Mouse (Mus musculus) intestine, embryonic 14.5 days (tissue): ENCODE results near the gene 4931428F04Rik. TPM values are rescaled to one million over a fixed set of nuclear protein-coding genes. Genes with fewer than 3 reads are reported as not detected.
A peak's percentile ranks its signal among the peaks of the same experiment; 100 is the strongest.

ENCODE experiments used
- ATAC-seq: fragments of 200-750 bp; cut with Nextera tagmentation; replicated peaks from 2 replicates; pipeline ENCODE4 v1.8.0; 2017; ENCODE audit warnings: low read depth, moderate number of reproducible peaks, moderate TSS enrichment, moderate library complexity; ENCODE audit not compliant: low FRiP score, low TSS enrichment
- DNase-seq: peaks from one replicate; pipeline ENCODE4 v3.0.0-alpha.2; 2018; ENCODE audit warnings: low spot score
- H3K27ac ChIP-seq: fragments of 300-500 bp; sonication (generic); 2 replicates; pipeline ENCODE4 v1.5.1; 2014; ENCODE audit warnings: low read depth, mild to moderate bottlenecking, control low read depth
- H3K27me3 ChIP-seq: fragments of 300-500 bp; sonication (generic); replicated peaks from 2 replicates; pipeline ENCODE4 v1.6.1; 2014; ENCODE audit warnings: low read length, control low read depth; ENCODE audit not compliant: control insufficient read depth, insufficient read depth
- H3K36me3 ChIP-seq: fragments of 300-500 bp; sonication (generic); 2 replicates; pipeline ENCODE4 v1.6.1; 2014; ENCODE audit warnings: low read length, control low read depth; ENCODE audit not compliant: control insufficient read depth, insufficient read depth
- H3K4me1 ChIP-seq: fragments of 300-500 bp; sonication (generic); replicated peaks from 2 replicates; pipeline ENCODE4 v1.6.1; 2014; ENCODE audit warnings: low read length, control low read depth, mixed read lengths; ENCODE audit not compliant: control insufficient read depth, insufficient read depth
- H3K4me2 ChIP-seq: fragments of 300-500 bp; sonication (generic); 2 replicates; pipeline ENCODE4 v1.6.1; 2014; ENCODE audit warnings: low read length
- H3K4me3 ChIP-seq: fragments of 300-500 bp; sonication (generic); 2 replicates; pipeline ENCODE4 v1.5.1; 2014; ENCODE audit warnings: low read depth, low read length, control low read depth, mixed read lengths
- H3K9ac ChIP-seq: fragments of 300-500 bp; sonication (generic); 2 replicates; pipeline ENCODE4 v1.6.1; 2014; ENCODE audit warnings: mild to moderate bottlenecking, low read length
- H3K9me3 ChIP-seq: fragments of 300-500 bp; sonication (generic); 2 replicates; pipeline ENCODE4 v1.6.1; 2016; ENCODE audit warnings: low read length, control low read depth; ENCODE audit not compliant: control insufficient read depth
- WGBS: fragments of 180-500 bp; shearing (Covaris S2); extraction: QIAGEN DNeasy Blood & Tissue Kit; methylation state at CpG from one replicate; pipeline ENCODE4 v1.1.7; 2014; 5-methylcytosine and 5-hydroxymethylcytosine counted together
- polyA plus RNA-seq: library from polyadenylated mRNA; unstranded; fragments of >200 nt; fragmentation: Nextera tagmentation; extraction: Ambion mirVana; gene quantifications from 2 replicates; pipeline ENCODE4 v1.2.1, GENCODE M21; 2014

Gene 4931428F04Rik
- polyA plus RNA-seq, 1 experiment from 2014 or later = 9.1 TPM

DNA sequence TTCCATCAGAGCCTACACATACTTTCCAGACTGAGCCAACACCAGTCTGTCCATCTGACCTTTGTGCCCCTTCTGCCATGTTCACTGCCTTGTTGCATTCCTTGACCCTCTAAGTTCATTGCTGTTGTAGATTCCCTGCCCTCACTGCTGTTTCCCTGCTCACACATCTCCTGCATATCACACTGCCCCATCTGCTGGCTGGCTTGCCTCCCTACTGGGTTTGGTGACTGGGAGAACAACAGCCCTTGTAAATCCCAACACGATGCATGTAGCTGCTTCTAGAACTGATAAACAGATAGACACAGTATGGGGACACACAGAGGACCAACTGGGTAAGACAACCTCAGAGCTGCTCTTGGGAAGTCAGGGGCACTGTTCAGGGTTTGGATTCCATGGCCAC is 22.1 kb upstream of the 4931428F04Rik start:
- no peaks in the 10 kb centered on the region for H3K4me1 ChIP-seq

DNA sequence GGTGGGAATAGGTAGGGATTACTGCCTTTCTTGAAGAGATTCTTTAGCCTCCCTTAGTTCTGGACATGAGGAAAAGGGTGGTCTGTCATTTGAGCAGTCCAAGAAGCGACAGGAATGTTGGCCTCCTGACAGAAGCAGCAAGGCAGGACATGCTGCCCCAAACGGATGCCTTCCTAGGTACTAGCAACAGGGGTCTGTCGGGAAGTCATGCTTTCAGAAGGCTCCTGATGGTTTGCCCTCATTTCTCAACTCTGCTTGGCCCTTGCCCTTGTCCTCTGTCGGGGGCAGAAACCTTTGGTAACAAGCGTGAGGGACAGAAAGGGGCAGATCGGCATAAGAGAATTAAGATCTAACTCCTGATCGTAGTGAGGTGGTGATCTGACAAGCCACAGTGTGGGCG is 20.5 kb upstream of the 4931428F04Rik start:
- no peak overlapping the region for H3K9ac ChIP-seq
- 84% methylated on average over 8 of the region's 8 CpGs for WGBS
- peaks cover 52% of the 10 kb centered on the region for H3K36me3 ChIP-seq
- no peaks in the 10 kb centered on the region for H3K27me3 ChIP-seq
- no peaks in the 10 kb centered on the region for H3K9me3 ChIP-seq
- no peak overlapping the region for H3K27ac ChIP-seq
- DNase-seq (no peak), ATAC-seq (no peak)
- no peak overlapping the region for H3K4me2 ChIP-seq
- H3K4me3 ChIP-seq = no peak overlapping the region
- peaks cover 8% of the 10 kb centered on the region for H3K4me1 ChIP-seq

More for the DNA sequence above, 22.1 kb upstream of the 4931428F04Rik start:
- H3K4me3 ChIP-seq = no peak overlapping the region
- H3K9ac ChIP-seq = no peak overlapping the region
- no peak overlapping the region for H3K27ac ChIP-seq
- ATAC-seq (no peak), DNase-seq (no peak)
- H3K4me2 ChIP-seq = no peak overlapping the region
- H3K9me3 ChIP-seq = no peaks in the 10 kb centered on the region
- H3K27me3 ChIP-seq = no peaks in the 10 kb centered on the region
- peaks cover 68% of the 10 kb centered on the region for H3K36me3 ChIP-seq
- WGBS = 81% methylated on average over 1 of the region's 1 CpGs

DNA sequence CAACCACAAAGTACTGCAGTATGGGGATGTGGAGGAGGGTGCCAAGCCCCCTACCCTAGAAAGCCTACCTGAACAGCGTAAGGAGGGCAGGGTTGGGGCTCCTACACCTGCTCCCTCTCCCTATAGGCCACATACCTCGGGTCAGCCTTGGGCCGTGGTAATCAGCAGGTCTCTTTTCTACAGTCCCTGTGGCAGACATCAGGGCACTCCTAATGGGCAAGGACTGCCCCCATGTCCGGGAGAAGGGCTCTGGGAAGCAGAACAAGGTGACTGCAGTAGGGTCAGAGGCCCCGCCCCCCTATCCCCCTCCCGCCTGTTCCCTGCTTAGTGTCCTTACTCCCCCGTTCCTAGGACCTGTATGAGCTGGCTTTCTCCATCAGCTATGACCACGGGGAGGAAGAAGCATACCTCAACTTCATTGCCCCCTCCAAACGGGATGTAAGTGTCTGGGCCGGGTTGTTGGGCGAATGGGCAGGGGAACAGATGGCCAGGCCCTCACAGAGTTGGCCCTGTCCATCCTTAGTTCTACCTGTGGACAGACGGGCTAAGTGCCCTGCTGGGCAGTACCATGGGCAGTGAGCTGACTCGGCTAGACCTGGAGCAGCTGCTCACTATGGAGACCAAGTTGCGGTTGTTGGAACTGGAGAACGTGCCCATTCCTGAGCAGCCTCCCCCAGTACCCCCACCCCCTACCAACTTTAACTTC is 19.6 kb upstream of the 4931428F04Rik start:
- Histone ChIP-seq H3K4me3 (no peak overlapping the region), H3K27ac (no peak overlapping the region), H3K36me3 (peaks cover 48% of the 10 kb centered on the region)

DNA sequence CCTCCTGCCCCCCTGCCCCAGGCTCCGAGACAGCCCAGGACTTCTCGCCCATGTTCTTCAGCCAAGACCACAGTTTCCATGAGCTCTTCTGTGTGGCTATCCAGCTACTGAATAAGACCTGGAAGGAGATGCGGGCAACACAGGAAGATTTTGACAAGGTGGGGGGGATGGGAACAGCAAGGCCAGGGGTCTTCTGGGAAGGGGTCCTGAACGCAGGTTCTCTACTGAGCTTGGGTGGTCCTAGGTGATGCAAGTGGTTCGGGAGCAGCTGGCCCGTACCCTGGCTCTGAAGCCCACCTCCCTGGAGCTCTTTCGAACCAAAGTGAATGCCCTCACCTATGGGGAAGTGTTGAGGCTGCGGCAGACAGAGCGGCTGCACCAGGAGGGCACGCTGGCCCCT is 18.8 kb upstream of the 4931428F04Rik start:
- no peak for DNase-seq
- Histone ChIP-seq H3K4me3 (no peak overlapping the region), H3K9ac (no peak overlapping the region), H3K9me3 (no peaks in the 10 kb centered on the region), H3K4me2 (no peak overlapping the region), H3K36me3 (peaks cover 48% of the 10 kb centered on the region), H3K27me3 (no peaks in the 10 kb centered on the region), H3K27ac (no peak overlapping the region), H3K4me1 (peaks cover 15% of the 10 kb centered on the region)
- 94% methylated on average over 10 of the region's 10 CpGs for WGBS
- no peak for ATAC-seq

More for the DNA sequence above, 19.6 kb upstream of the 4931428F04Rik start:
- no peak for ATAC-seq
- Histone ChIP-seq H3K27me3 (no peaks in the 10 kb centered on the region), H3K9me3 (no peaks in the 10 kb centered on the region), H3K9ac (no peak overlapping the region), H3K4me1 (peaks cover 14% of the 10 kb centered on the region), H3K4me2 (no peak overlapping the region)
- no peak for DNase-seq
- 83% methylated on average over 15 of the region's 15 CpGs for WGBS

DNA sequence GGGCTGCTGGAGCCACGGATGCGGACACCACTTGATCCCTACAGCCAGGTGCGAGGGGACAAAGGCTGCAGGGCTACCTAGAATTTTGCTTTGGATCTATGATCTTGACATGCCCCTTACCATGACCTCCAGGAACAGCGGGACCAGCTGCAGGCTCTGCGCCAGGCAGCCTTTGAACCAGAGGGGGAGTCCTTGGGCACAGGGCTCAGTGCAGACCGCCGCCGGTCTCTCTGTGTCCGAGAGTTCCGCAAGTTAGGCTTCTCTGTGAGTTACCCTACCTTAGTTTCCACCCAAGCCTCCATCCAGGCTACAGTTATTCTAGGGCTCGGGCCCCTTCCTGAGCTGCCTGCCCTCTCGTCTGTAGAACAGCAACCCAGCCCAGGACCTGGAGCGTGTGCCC is 18.0 kb upstream of the 4931428F04Rik start:
- WGBS = 96% methylated on average over 13 of the region's 13 CpGs
- no peak for DNase-seq
- H3K4me3 ChIP-seq = no peak overlapping the region

DNA sequence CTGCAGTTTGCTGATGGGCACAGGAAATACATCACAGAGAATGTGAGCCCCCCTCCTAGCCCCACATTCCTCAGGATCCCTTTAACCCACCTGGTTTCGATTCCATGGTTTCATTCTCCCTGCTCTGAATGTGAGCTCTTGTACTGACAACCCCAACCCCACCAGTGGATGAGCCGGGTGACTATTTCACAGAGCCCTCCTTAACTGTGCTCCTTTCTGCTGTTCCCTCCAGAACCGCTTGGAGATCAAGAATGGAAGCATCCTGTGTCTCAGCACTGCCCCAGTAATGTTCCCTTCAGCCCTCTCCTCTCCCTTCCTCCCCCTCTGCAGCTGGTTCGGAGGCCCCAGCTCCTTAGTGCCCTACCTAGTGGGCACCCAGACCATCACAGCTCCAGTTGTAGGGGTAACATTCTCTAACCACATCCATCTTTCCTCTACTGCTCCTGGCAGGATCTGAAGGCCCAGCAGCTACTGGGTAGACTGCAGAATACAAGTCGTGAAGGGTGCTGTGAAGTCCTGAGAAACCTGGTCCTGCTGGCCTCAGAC is 16.6 kb upstream of the 4931428F04Rik start:
- H3K9me3 ChIP-seq = no peaks in the 10 kb centered on the region
- peak overlapping the region; percentile 53; the same call in 1 of the 2 replicates for H3K9ac ChIP-seq
- H3K27me3 ChIP-seq = no peaks in the 10 kb centered on the region
- peaks cover 15% of the 10 kb centered on the region for H3K4me1 ChIP-seq
- peak overlapping the region; percentile 40 for H3K4me3 ChIP-seq
- ATAC-seq (peak; percentile 16; the same call in 1 of the 2 replicates), DNase-seq (no peak)
- peaks cover 49% of the 10 kb centered on the region for H3K36me3 ChIP-seq
- peak overlapping the region; percentile 63 for H3K4me2 ChIP-seq
- WGBS = 26% methylated on average over 5 of the region's 5 CpGs
- 0 out of 2 replicates have a peak overlapping the region, but pooled peaks have one; percentile 18 for H3K27ac ChIP-seq

More for the DNA sequence above, 18.0 kb upstream of the 4931428F04Rik start:
- H3K27me3 ChIP-seq = no peaks in the 10 kb centered on the region
- H3K4me2 ChIP-seq = no peak overlapping the region
- H3K36me3 ChIP-seq = peaks cover 47% of the 10 kb centered on the region
- no peak for ATAC-seq
- H3K9ac ChIP-seq = no peak overlapping the region
- no peak overlapping the region for H3K27ac ChIP-seq
- H3K9me3 ChIP-seq = no peaks in the 10 kb centered on the region
- peaks cover 15% of the 10 kb centered on the region for H3K4me1 ChIP-seq

DNA sequence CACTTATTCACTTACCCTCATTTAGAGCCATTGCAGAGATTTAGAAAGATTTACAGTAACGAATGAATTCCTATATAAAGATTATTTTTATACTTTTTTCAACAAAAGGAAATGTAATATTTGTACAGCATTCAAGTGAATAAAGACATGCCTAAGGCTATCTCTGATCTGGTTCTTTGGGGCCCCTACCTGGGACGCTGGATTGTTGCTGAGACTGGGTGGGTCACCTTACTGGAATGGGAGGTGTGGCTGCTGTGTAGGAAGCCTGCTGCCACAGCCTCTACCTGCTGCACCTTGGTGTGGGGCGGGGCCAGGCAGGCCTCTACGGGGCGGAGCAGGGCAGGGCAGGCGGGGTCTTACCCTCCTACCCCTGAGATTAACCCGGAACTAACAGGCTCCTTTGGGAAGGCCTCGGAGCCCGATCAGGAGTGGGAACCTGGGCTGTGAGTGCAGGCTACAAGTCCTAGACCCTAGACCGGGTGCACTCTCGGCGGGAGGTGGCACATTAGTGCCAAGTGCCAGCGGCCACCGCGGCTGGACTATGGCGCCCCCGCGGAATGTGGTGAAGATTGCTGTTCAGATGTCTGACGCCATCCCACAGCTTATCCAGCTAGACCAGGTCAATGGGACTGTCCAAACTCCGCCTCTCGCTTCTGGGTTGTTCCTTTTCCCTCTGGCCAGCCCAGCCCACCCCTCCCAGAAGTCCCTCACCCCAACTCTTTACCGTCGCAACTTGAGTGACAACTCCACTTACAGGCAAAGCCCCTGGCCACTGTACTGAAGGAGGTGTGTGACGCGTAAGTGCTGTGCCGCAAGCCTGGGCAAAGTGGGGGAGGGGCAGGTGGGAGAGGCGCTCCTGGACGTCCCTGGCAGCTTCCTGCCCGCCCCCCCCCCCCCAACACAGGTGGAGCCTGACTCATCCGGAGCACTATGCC is 15.8 kb upstream of the 4931428F04Rik start, which contains the start of gene Elmo3:
Elmo3 (plus strand) TSS at position 391 of the 935 bp plus-strand sequence.
- peak within 1 kb of the TSS; percentile 63 for H3K4me2 ChIP-seq
- peaks cover 15% of the 10 kb centered on the region for H3K4me1 ChIP-seq
- DNase-seq = peak; percentile 88
- no peaks in the 10 kb centered on the region for H3K27me3 ChIP-seq
- H3K36me3 ChIP-seq = peaks cover 56% of the 10 kb centered on the region
- peak within 1 kb of the TSS; percentile 40 for H3K4me3 ChIP-seq
- H3K27ac ChIP-seq = peak within 1 kb of the TSS; percentile 77
- peak within 1 kb of the TSS; percentile 53 for H3K9ac ChIP-seq
- 5% methylated on average over 30 of the region's 30 CpGs for WGBS
- H3K9me3 ChIP-seq = no peaks in the 10 kb centered on the region
- peak; percentile 90 for ATAC-seq
